Mouse (Mus musculus): ENCODE results near the gene Lamb3. TPM values are rescaled to one million over a fixed set of nuclear protein-coding genes. Genes with fewer than 3 reads are reported as not detected.

Gene Lamb3
- total RNA-seq, 1 experiment from 2014 or later, result 0.76 TPM

DNA sequence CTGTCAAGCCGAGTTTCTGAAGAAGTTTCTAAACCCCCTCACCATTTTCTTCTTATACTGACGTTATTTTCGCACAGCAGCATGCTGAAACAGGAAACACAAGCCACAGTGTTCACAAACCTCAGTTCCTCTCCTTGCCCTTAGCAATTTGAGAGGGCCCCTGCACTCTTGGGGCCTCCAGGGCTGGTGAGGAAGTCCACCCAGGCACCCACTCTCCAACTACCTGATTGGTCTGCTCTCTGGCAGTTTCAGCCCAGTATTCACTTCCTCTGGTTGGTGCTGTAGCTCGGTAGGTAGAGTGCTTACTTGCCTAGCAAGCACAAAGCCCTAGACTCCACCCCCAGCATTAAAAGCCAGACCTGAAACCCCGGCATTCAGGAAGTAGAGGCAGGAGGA is 6.1 kb upstream of the Lamb3 start, which contains the start of gene Traf3ip3:
Gene Traf3ip3, minus strand, starts transcription at position 321 of the 396 bp plus-strand sequence.
- DNase-seq, result no peak

DNA sequence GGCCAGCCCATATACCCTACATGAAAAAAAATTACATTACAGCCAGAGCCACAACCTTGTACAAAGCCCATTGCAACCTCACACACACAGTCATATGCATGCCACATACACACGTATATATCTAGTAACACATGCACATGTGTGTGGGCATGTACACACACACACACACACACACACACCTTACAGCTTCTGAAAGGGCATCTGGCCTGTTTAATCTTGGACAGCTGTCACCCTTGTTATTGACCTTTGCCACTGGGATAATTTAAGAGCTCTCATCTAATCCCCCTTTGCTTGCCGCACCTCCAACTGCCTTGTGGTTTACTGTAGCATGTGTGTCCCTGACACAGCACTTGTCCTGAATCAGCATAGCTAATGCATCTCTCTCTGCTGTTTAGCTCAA is 3.7 kb upstream of the Lamb3 start:
- DNase-seq, result no peak

DNA sequence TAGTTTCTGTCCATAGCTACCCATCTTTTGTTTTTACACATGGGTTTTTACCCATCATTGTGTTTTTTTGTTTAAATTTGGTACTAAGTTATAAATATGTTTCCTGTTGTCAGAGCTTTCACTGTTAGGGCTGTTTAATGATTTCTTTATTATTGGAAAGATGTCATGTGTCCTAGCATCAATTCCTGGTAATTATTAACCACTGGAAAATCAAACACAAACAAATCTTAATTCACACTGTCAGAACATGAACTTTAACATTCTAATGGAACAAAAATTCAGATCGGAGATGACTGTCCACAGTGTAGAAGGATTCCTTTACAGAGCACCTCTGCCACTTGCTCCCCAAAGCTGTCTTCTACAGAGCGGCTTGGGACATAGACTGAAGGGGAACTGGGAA is 2.1 kb upstream of the Lamb3 start:
- no peak for DNase-seq

DNA sequence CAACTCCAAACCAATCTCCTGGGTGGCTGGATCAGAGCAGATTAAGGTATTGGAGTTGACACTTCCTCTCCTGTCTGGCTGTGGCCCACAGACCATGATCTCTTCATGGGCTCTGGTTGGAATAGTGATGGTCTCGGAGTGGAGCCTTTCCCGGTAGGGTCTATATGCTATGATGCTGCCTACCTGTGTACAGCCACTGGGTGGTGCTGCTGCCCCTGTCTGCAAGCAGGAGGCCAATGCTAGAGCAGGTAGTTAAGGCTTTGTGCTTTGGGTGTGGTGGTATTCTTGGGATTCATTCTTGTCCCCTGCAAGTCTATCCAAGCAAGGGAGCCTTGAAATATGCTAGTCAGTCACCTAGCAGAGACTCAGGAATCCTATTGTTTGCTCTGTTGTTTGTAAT is 679 bp downstream of the Lamb3 start:
- peak; percentile 40 for DNase-seq

DNA sequence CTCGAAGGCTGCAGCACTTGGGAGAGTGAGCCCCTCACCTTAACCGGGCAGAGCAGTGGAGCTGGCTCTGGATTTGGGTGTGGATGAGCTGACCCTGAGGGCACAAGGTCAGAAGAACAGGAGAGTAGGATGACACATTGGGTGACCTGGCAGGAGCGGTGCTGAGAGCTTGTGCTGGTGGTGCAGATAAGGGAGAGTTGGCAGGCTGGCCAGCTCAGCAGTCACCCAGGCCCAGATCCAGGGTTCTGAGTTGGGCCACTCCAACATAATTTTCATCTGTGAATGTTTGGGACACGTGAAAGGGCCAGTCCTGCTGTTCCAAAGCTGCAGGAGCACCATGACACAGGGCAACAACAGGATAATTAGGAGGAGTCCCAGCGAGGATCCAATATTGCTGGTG is 3.9 kb downstream of the Lamb3 start:
- DNase-seq, result no peak

DNA sequence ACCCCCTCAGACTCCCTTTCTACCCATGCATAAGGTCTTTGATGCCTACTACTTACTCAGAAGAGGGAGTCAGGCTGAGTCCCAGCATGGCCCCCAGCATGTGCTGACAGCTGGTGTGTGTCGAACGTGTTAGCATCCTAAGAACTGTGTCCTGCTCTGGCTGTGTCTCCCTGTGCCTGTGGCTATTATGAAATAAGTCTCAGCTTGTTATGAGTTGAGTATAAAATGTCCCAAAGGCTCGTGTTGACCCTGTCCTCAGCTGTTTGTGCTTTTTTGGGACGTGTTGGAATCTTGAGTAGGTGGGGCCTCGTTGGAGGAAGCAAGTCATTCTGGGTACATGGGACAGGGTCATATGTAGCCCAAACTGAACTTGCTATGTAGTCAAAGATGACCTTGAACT is 6.6 kb downstream of the Lamb3 start:
- DNase-seq, result no peak

DNA sequence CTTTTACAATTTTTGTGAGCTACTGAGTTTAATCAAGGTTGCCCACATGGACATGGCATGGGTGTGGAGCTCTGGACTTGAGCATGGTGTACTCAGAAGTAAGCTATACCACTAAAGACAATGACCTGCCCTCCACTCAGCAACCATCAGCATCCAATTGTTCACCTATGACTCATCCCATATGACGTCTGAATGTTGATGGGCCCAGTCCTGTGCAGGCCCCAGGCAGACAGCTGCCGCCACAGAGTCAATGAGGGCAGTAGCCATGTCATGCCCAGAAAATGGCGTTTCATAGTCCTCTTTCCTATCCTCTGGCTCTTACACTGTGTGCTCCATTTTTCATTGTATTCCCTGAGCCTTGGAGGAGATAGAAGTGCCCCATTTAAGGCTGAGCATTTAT is 8.5 kb downstream of the Lamb3 start:
- no peak for DNase-seq

- DNase-seq, result no peak
Measured at GRCm38 (mm10) chr1:193220408-193220807, 12.9 kb downstream of the Lamb3 start.

DNA sequence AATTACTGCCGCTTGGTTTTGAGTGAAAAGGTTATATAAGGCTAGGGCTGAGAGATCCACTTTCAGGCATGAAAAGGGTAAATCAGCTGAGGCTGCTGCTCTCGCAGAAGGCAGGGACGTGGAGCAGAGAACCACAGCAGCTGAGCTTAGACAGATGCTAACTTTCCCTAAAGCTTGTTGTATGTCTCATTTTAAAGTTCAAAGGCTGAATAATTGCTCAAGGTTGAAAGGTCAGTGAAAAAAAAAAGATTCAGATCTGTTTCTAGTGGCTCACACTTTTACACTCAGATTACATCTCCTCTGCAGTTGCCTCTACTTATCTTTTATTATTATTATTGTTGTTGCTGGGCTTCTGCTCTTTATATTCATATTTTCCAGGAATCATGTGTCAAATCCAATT is 18.0 kb downstream of the Lamb3 start:
- no peak for DNase-seq

DNA sequence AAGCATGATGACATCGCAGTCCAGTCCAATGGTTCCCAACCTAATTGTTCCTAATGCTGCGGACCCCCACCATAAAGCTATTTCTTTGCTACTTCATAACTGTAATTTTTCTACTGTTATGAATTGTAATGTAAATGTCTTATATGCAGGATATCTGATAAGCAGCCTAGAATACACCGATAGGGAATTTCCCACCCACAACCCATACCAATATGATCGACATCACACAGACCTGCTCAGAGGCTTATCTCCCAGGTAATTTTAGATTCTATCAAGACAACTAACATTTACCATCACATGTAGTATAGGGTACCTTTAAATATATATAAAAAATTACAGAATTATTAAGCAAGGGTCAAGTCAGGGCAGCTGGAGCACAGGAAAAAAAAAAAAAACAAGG is 18.6 kb downstream of the Lamb3 start:
- no peak for DNase-seq

- no peak for DNase-seq
Measured at GRCm38 (mm10) chr1:193226724-193227522, 19.4 kb downstream of the Lamb3 start.

GRCm38 (mm10) chr1:193227537-193227936 is 20.0 kb downstream of the Lamb3 start:
- no peak for DNase-seq

GRCm38 (mm10) chr1:193229570-193229969 is 22.1 kb downstream of the Lamb3 start:
- DNase-seq, result no peak

- DNase-seq, result no peak
Measured at GRCm38 (mm10) chr1:193230531-193230930, 23.0 kb downstream of the Lamb3 start.

DNA sequence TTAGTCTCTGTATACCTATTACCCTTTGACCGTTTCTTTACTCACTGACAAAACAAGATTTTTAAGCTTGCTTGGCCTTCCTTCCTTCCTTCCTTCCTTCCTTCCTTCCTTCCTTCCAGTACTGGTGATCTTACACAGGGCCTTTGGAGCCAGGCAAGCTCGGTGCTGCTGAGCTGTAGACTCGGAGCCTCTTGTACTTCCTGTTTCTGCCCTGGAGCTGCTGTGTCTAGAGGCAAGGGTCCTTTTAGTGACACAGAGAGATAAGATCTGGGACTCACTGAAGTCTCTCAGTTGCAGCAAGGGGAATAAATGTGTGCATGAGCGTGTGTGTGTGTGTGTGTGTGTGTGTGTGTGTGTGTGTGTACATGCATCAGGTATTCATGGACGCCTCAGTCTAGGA is 23.4 kb downstream of the Lamb3 start:
- DNase-seq, result no peak

GRCm38 (mm10) chr1:193232732-193233131 is 25.2 kb downstream of the Lamb3 start:
- no peak for DNase-seq

DNA sequence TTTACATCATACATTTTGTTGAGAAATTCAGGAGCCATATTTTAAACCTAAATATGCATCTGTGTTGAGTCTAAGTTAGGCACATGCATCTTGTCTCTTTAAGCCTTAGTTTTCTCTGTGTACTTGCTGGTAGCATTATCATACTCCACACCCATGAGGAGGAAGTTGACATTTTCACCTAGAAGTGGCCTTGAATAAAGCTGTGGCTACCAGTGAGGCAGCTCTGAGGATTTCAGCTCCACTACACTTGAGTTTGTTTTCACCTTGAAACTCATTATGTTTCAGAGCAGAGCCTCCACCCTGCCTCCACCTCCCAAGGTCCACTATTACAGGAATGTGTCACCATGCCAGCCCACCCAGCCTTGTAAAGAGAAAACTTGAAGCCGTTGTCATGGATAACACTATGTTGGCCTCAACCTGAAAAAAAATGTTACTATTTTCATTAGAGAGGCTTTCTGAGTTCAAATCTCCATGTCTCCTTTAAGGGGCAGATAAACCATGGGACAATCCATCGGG is 26.7 kb downstream of the Lamb3 start:
- DNase-seq, result no peak

GRCm38 (mm10) chr1:193234930-193235329 is 27.4 kb downstream of the Lamb3 start:
- no peak for DNase-seq

- no peak for DNase-seq
Measured at GRCm38 (mm10) chr1:193238426-193238825, 30.9 kb downstream of the Lamb3 start.

GRCm38 (mm10) chr1:193241436-193241835 is 33.9 kb downstream of the Lamb3 start:
- no peak for DNase-seq

- DNase-seq, result peak; percentile 50
Measured at GRCm38 (mm10) chr1:193242238-193242637, 34.7 kb downstream of the Lamb3 start.

DNA sequence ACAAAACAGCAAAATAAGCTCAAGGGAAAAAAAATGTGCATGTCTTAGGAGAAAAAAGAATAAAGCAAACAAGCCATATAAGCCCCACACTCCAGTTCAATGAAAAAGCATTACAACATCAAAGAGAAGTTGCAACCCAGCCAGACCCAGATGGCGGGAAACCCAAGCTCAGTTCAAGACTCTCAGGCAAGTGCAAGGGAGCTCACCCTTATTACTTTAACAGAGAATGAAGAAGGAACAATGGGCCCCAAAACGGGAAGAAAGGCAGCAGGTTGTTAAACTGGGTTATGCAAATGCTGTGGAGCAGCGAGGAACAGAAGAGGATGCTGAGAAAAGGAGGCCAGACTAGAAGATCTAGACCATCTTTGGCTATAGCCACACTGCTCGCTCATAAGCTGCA is 35.4 kb downstream of the Lamb3 start:
- no peak for DNase-seq

- DNase-seq, result no peak
Measured at GRCm38 (mm10) chr1:193243571-193244193, 36.2 kb downstream of the Lamb3 start.

DNA sequence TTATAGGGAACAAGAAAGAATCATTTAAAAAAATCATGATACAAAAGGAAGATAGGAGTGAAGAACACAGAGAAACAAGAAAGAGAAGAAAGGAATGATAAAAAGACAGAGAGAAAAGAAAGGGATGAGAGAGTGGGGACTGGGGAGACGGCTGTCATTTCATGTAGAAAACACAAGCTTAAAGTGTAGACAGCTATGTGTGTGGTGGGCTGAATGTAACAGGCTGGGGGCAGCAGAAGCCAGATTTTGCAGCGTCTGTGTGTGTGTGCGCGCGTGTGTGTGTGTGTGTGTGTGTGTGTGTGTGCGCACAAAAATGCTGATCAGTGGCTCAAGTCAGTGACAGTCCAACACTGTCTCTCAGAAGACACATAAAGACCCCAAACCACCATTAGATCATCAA is 36.7 kb downstream of the Lamb3 start:
- no peak for DNase-seq

Measured in adrenal gland, postnatal 25 days (tissue).